Mouse (Mus musculus): ENCODE measurements around the gene Apoa1. TPM values are rescaled to one million over a fixed set of nuclear protein-coding genes. Genes with fewer than 3 reads are reported as not detected.

The Apoa1 gene
- polyA plus RNA-seq, 1 experiment, result 2.7 TPM

- TF ChIP-seq CTCF (IDR thresholded peaks at IDR 0.05; ENCODE audit: borderline replicate concordance, insufficient read depth, low read depth, low read length) (no peak), POLR2A (IDR thresholded peaks at IDR 0.05; ENCODE audit: borderline replicate concordance, insufficient read depth, low read length) (no peak)
- no peaks in the 10 kb centered on the region for H3K4me1 ChIP-seq (ENCODE audit: control insufficient read depth, insufficient read depth, low read length)
- 54% methylated on average over 7 of the region's 7 CpGs for WGBS
These were observed 40.0 kb downstream of the Apoa1 start, which contains the start of gene Apoa5 for GRCm38 (mm10) chr9:46268343-46268873. Gene Apoa5 (plus strand): TSS chr9:46268633.

GRCm38 (mm10) chr9:46269125-46269524 lies 40.7 kb downstream of the Apoa1 start:
- Histone ChIP-seq H3K4me1 (ENCODE audit: control insufficient read depth, insufficient read depth, low read length) (no peaks in the 10 kb centered on the region), H3K4me3 (replicated peaks; ENCODE audit: insufficient read depth, low read depth, low read length) (no peak overlapping the region), H3K27me3 (ENCODE audit: control insufficient read depth, insufficient read depth, low read length) (no peaks in the 10 kb centered on the region; the same call in 1 of the 2 replicates), H3K27ac (ENCODE audit: insufficient read depth, low read length) (no peak overlapping the region)
- 56% methylated on average over 5 of the region's 5 CpGs for WGBS
- no peak for TF ChIP-seq POLR2A (IDR thresholded peaks at IDR 0.05; ENCODE audit: borderline replicate concordance, insufficient read depth, low read length)
- TF ChIP-seq CTCF (IDR thresholded peaks at IDR 0.05; ENCODE audit: borderline replicate concordance, insufficient read depth, low read depth, low read length), result no peak
- no peak for DNase-seq

More at GRCm38 (mm10) chr9:46268343-46268873, 40.0 kb downstream of the Apoa1 start, which contains the start of gene Apoa5:
- Histone ChIP-seq H3K27me3 (ENCODE audit: control insufficient read depth, insufficient read depth, low read length) (no peaks in the 10 kb centered on the region; the same call in 1 of the 2 replicates), H3K27ac (ENCODE audit: insufficient read depth, low read length) (no peak within 1 kb of the TSS), H3K4me3 (replicated peaks; ENCODE audit: insufficient read depth, low read depth, low read length) (no peak within 1 kb of the TSS)
- DNase-seq, result no peak

GRCm38 (mm10) chr9:46270782-46271181 lies 42.4 kb downstream of the Apoa1 start:
- H3K27ac ChIP-seq (ENCODE audit: insufficient read depth, low read length), result no peak overlapping the region
- H3K27me3 ChIP-seq (ENCODE audit: control insufficient read depth, insufficient read depth, low read length), result no peaks in the 10 kb centered on the region; the same call in 1 of the 2 replicates
- TF ChIP-seq POLR2A (IDR thresholded peaks at IDR 0.05; ENCODE audit: borderline replicate concordance, insufficient read depth, low read length) (no peak), CTCF (IDR thresholded peaks at IDR 0.05; ENCODE audit: borderline replicate concordance, insufficient read depth, low read depth, low read length) (no peak)
- no peak overlapping the region for H3K4me3 ChIP-seq (replicated peaks; ENCODE audit: insufficient read depth, low read depth, low read length)
- WGBS, result 87% methylated on average over 4 of the region's 4 CpGs
- no peak for DNase-seq
- H3K4me1 ChIP-seq (ENCODE audit: control insufficient read depth, insufficient read depth, low read length), result no peaks in the 10 kb centered on the region

GRCm38 (mm10) chr9:46272070-46272469 lies 43.7 kb downstream of the Apoa1 start:
- no peak for TF ChIP-seq POLR2A (IDR thresholded peaks at IDR 0.05; ENCODE audit: borderline replicate concordance, insufficient read depth, low read length)
- no peak for TF ChIP-seq CTCF (IDR thresholded peaks at IDR 0.05; ENCODE audit: borderline replicate concordance, insufficient read depth, low read depth, low read length)
- Histone ChIP-seq H3K4me3 (replicated peaks; ENCODE audit: insufficient read depth, low read depth, low read length) (no peak overlapping the region), H3K4me1 (ENCODE audit: control insufficient read depth, insufficient read depth, low read length) (no peaks in the 10 kb centered on the region), H3K27ac (ENCODE audit: insufficient read depth, low read length) (no peak overlapping the region), H3K27me3 (ENCODE audit: control insufficient read depth, insufficient read depth, low read length) (no peaks in the 10 kb centered on the region)
- DNase-seq, result no peak
- 83% methylated on average over 9 of the region's 9 CpGs for WGBS

GRCm38 (mm10) chr9:46272677-46273454 lies 44.5 kb downstream of the Apoa1 start, which contains the start of gene Zpr1:
Gene Zpr1 (plus strand): TSS chr9:46273064.
- Histone ChIP-seq H3K4me3 (replicated peaks; ENCODE audit: insufficient read depth, low read depth, low read length) (peak within 1 kb of the TSS; percentile 75), H3K27me3 (ENCODE audit: control insufficient read depth, insufficient read depth, low read length) (no peaks in the 10 kb centered on the region), H3K27ac (ENCODE audit: insufficient read depth, low read length) (no peak within 1 kb of the TSS), H3K4me1 (ENCODE audit: control insufficient read depth, insufficient read depth, low read length) (no peaks in the 10 kb centered on the region)
- WGBS, result 4% methylated on average over 45 of the region's 45 CpGs
- peak; percentile 87 to 89 for DNase-seq
- TF ChIP-seq CTCF (IDR thresholded peaks at IDR 0.05; ENCODE audit: borderline replicate concordance, insufficient read depth, low read depth, low read length), result peak; percentile 44; the same call in 1 of the 2 replicates
- TF ChIP-seq POLR2A (IDR thresholded peaks at IDR 0.05; ENCODE audit: borderline replicate concordance, insufficient read depth, low read length), result peak; percentile 76; the same call in 1 of the 2 replicates

- Histone ChIP-seq H3K4me3 (replicated peaks; ENCODE audit: insufficient read depth, low read depth, low read length) (no peak overlapping the region), H3K27ac (ENCODE audit: insufficient read depth, low read length) (no peak overlapping the region), H3K4me1 (ENCODE audit: control insufficient read depth, insufficient read depth, low read length) (no peaks in the 10 kb centered on the region), H3K27me3 (ENCODE audit: control insufficient read depth, insufficient read depth, low read length) (no peaks in the 10 kb centered on the region)
- DNase-seq, result no peak
- 85% methylated on average over 9 of the region's 9 CpGs for WGBS
- TF ChIP-seq POLR2A (IDR thresholded peaks at IDR 0.05; ENCODE audit: borderline replicate concordance, insufficient read depth, low read length) (no peak), CTCF (IDR thresholded peaks at IDR 0.05; ENCODE audit: borderline replicate concordance, insufficient read depth, low read depth, low read length) (no peak)
These were observed 46.1 kb downstream of the Apoa1 start for GRCm38 (mm10) chr9:46274494-46274893.

Other genes starting within 250 kb of the Apoa1 start
- gene Pafah1b2, start 215.9 kb upstream of the Apoa1 start, polyA plus RNA-seq (2012; rRNA removed), result 108 and 111 TPM in 2 replicates
- 63.1 and 69.1 TPM in 2 replicates for gene Sik3, start 215.8 kb upstream of the Apoa1 start, polyA plus RNA-seq (2012; rRNA removed)
- 0.57 and 0.88 TPM in 2 replicates for gene Apoc3, start 7.1 kb downstream of the Apoa1 start, polyA plus RNA-seq (2012; rRNA removed)
- gene Apoa4, start 12.1 kb downstream of the Apoa1 start, polyA plus RNA-seq (2012; rRNA removed), result 0.16 and 0.28 TPM in 2 replicates
- gene Apoa5, start 40.1 kb downstream of the Apoa1 start, polyA plus RNA-seq (2012; rRNA removed), result not detected in 2 replicates
- gene Zpr1, start 44.5 kb downstream of the Apoa1 start, polyA plus RNA-seq (2012; rRNA removed), result 37.9 and 40.3 TPM in 2 replicates
- gene Bud13, start 54.4 kb downstream of the Apoa1 start, polyA plus RNA-seq (2012; rRNA removed), result 11.9 and 12.8 TPM in 2 replicates
- gene 4931429L15Rik, start 91.4 kb downstream of the Apoa1 start, polyA plus RNA-seq (2012; rRNA removed), result not detected in 2 replicates

All from cerebellum, adult 2 months (tissue).